Mouse (Mus musculus) ES-Bruce4 (cell line): ENCODE data around the gene Cfdp1.

ENCODE experiments used
- CTCF ChIP-seq: IDR thresholded peaks from one replicate; pipeline ENCODE4 v1.8.1; 2011; ENCODE audit warnings: low read depth, low read length
- EP300 ChIP-seq: IDR thresholded peaks from 2 replicates; pipeline ENCODE4 v1.6.1; 2011; ENCODE audit warnings: low read depth, low read length; ENCODE audit not compliant: insufficient read depth
- POLR2A ChIP-seq: IDR thresholded peaks from one replicate; pipeline ENCODE4 v1.8.1; 2011; ENCODE audit warnings: low read length; ENCODE audit not compliant: insufficient read depth

DNA sequence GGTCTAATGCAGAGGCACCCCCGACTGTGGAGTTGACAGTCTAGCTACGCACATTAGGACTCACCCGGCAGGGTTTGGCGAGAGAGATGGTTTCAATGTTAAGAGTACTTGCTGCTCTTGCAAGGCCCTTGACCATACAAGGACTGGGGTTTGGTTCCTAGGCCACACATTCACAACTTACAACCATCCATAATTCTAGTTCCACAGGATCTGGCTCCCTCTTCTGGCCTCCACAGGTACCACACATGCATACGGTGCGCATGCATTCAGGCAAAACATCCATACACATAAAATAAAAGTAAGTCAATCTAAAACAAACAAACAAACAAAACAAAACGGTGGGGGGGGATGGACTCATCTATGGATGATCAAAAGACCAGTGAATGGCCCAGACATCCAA lies 40.9 kb upstream of the Cfdp1 start:
- TF ChIP-seq EP300 (no peak), CTCF (peak; percentile 70), POLR2A (no peak)
